Mouse (Mus musculus) urinary bladder, postnatal 10 days (tissue): ENCODE results near the gene Lrrc55.

Experiments
- DNase-seq: peaks from one replicate; pipeline ENCODE4 v3.0.0; 2022; ENCODE audit warnings: low spot score

The Lrrc55 gene

GRCm38 (mm10) chr2:85131226-85131625 lies 65.8 kb downstream of the Lrrc55 start:
- no peak for DNase-seq

- no peak for DNase-seq
These were observed 67.5 kb downstream of the Lrrc55 start for GRCm38 (mm10) chr2:85129496-85129971.

- no peak for DNase-seq
These were observed 73.0 kb downstream of the Lrrc55 start for GRCm38 (mm10) chr2:85123869-85124535.

- DNase-seq: no peak
These were observed 73.7 kb downstream of the Lrrc55 start for GRCm38 (mm10) chr2:85123187-85123868.
